In genomic region chr5:146677151-146677515, GRCm38 (mm10) we compare ENCODE assay signal across 14 mouse cellular contexts.
DNase-seq lines count a peak whose midpoint lies in the region; ATAC-seq and TF ChIP-seq lines count a peak whose summit lies in the region.
"Had no signal": no experiment of that assay in that cellular context is flagged by ENCODE, and none has a peak within 500 bp of the region (broad histone marks: within the 10 kb centered on the region; RNA-seq: fewer than 3 reads in every experiment).

No protein-coding gene starts in this region.

- peaks cover 8% of the 10 kb centered on the region; the same call in 1 of the 2 replicates for H3K27me3 ChIP-seq in heart, embryonic 13.5 days (replicated peaks)
- H3K27me3 ChIP-seq in kidney, adult 2 months (replicated peaks; ENCODE audit: control insufficient read depth, insufficient read depth, low read length), result no peaks in the 10 kb centered on the region
- H3K27me3 ChIP-seq in stomach, embryonic 15.5 days (replicated peaks), result no peaks in the 10 kb centered on the region
- H3K27me3 ChIP-seq in limb, embryonic 10.5 days (ENCODE audit: low read depth, poor library complexity, severe bottlenecking), result peaks cover 28% of the 10 kb centered on the region; the same call in 1 of the 2 replicates
- H3K27me3 ChIP-seq: heart, embryonic 15.5 days had no signal

- H3K4me2 ChIP-seq in heart, embryonic 13.5 days, result no peak overlapping the region
- no peak overlapping the region for H3K4me2 ChIP-seq in stomach, embryonic 15.5 days
- H3K4me2 ChIP-seq: hindbrain, embryonic 13.5 days; lung, embryonic 14.5 days; midbrain, embryonic 11.5 days had no signal

- no peak for DNase-seq in heart, postnatal 10 days
- DNase-seq in kidney, adult 2 months, result peak; percentile 51
- peak; percentile 40 to 46 for DNase-seq in kidney, postnatal 36 days
- no peak for DNase-seq in limb, embryonic 10.5 days (ENCODE audit: low spot score)
- DNase-seq in layer of hippocampus, adult 11-12 months (ENCODE audit: low spot score), result no peak
- DNase-seq: cerebellum, adult 9-11 months; thymus, postnatal 36 days had no signal

- TF ChIP-seq POLR2A in kidney, adult 2 months (IDR thresholded peaks at IDR 0.05; ENCODE audit: low read depth, low read length), result no peak

- TF ChIP-seq CTCF in kidney, adult 2 months (conservative IDR thresholded peaks at IDR 0.05; ENCODE audit: insufficient read depth, insufficient read length, low read depth, low read length), result no peak

- no peak overlapping the region; the same call in 1 of the 2 replicates for H3K9ac ChIP-seq in heart, embryonic 13.5 days
- no peak overlapping the region for H3K9ac ChIP-seq in stomach, embryonic 15.5 days
- H3K9ac ChIP-seq: heart, embryonic 15.5 days; hindbrain, embryonic 13.5 days; lung, embryonic 14.5 days had no signal

- H3K9me3 ChIP-seq in heart, embryonic 13.5 days, result peaks cover 6% of the 10 kb centered on the region; the same call in 1 of the 2 replicates
- H3K9me3 ChIP-seq in stomach, embryonic 15.5 days, result no peaks in the 10 kb centered on the region
- H3K9me3 ChIP-seq in limb, embryonic 10.5 days (replicated peaks), result no peaks in the 10 kb centered on the region
- H3K9me3 ChIP-seq: heart, embryonic 15.5 days; hindbrain, embryonic 13.5 days had no signal

- no peaks in the 10 kb centered on the region for H3K36me3 ChIP-seq in heart, embryonic 13.5 days
- no peaks in the 10 kb centered on the region for H3K36me3 ChIP-seq in kidney, adult 2 months (ENCODE audit: control insufficient read depth, insufficient read depth, low read length)
- H3K36me3 ChIP-seq in stomach, embryonic 15.5 days, result no peaks in the 10 kb centered on the region
- H3K36me3 ChIP-seq in limb, embryonic 10.5 days, result no peaks in the 10 kb centered on the region
- H3K36me3 ChIP-seq: heart, embryonic 15.5 days; hindbrain, embryonic 13.5 days had no signal

- WGBS in heart, embryonic 13.5 days, result 93% methylated on average over 8 of the region's 8 CpGs
- WGBS in kidney, adult 2 months, result 41% methylated on average over 8 of the region's 8 CpGs
- 85% methylated on average over 8 of the region's 8 CpGs for WGBS in stomach, embryonic 15.5 days
- 85% methylated on average over 8 of the region's 8 CpGs for WGBS in limb, embryonic 10.5 days

- intact Hi-C loops in heart, postnatal 10 days (cut with DNase I), result loop anchor here (10.0 kb wide), 2 partner anchors 548 to 638 kb away; no protein-coding TSS in a partner anchor

- H3K4me1 ChIP-seq in heart, embryonic 13.5 days, result peaks cover 24% of the 10 kb centered on the region
- peaks cover 6% of the 10 kb centered on the region; the same call in 1 of the 2 replicates for H3K4me1 ChIP-seq in kidney, adult 2 months (ENCODE audit: control insufficient read depth, insufficient read depth, low read length)
- H3K4me1 ChIP-seq in stomach, embryonic 15.5 days, result 0 out of 2 replicates have a peak, but pooled peaks cover 8% of the 10 kb centered on the region
- peaks cover 12% of the 10 kb centered on the region; the same call in 1 of the 2 replicates for H3K4me1 ChIP-seq in limb, embryonic 10.5 days

- no peak for ATAC-seq in heart, embryonic 13.5 days (ENCODE audit: extremely low read depth, insufficient number of reproducible peaks, low FRiP score, low TSS enrichment)
- ATAC-seq in stomach, embryonic 15.5 days (ENCODE audit: insufficient read depth, low FRiP score, low read depth), result no peak
- ATAC-seq in frontal cortex, adult (ENCODE audit: low TSS enrichment), result no peak

- no peak overlapping the region for H3K4me3 ChIP-seq in heart, embryonic 13.5 days
- no peak overlapping the region for H3K4me3 ChIP-seq in kidney, adult 2 months (ENCODE audit: insufficient read depth, low read depth, low read length)
- no peak overlapping the region for H3K4me3 ChIP-seq in stomach, embryonic 15.5 days (replicated peaks)
- no peak overlapping the region for H3K4me3 ChIP-seq in limb, embryonic 10.5 days
- H3K4me3 ChIP-seq: heart, embryonic 15.5 days; hindbrain, embryonic 13.5 days had no signal

- peak overlapping the region; percentile 30; the same call in 1 of the 2 replicates for H3K27ac ChIP-seq in heart, embryonic 13.5 days (replicated peaks)
- no peak overlapping the region for H3K27ac ChIP-seq in kidney, adult 2 months (ENCODE audit: insufficient read depth, low read depth, low read length)
- peak overlapping the region; percentile 81 for H3K27ac ChIP-seq in stomach, embryonic 15.5 days
- no peak overlapping the region for H3K27ac ChIP-seq in limb, embryonic 10.5 days
- H3K27ac ChIP-seq: heart, embryonic 15.5 days; hindbrain, embryonic 13.5 days had no signal

Comparison
In these comparisons a context has a peak if more than half of its experiments do, and no peak if none do; other contexts are left out.
1. H3K27ac ChIP-seq: peak in heart, embryonic 13.5 days (single experiment) and stomach, embryonic 15.5 days (single experiment); none in kidney, adult 2 months (single experiment) and limb, embryonic 10.5 days (single experiment).
2. DNase-seq: peak in kidney, adult 2 months (single experiment) and kidney, postnatal 36 days (2 of 2); none in heart, postnatal 10 days (0 of 2), limb, embryonic 10.5 days (single experiment) and layer of hippocampus, adult 11-12 months (single experiment).